Mouse (Mus musculus) embryo, embryonic 11 days (tissue): Measurements from ENCODE around the gene E2f6.

Experiments
- DNase-seq: peaks from one replicate; pipeline ENCODE4 v3.0.0-alpha.2; 2015

Gene E2f6

GRCm38 (mm10) chr12:16810525-16811431 is at the start of gene E2f6:
TSS of gene E2f6 (plus strand) at chr12:16810963.
- DNase-seq, result peak; percentile 92

- no peak for DNase-seq
Measured at GRCm38 (mm10) chr12:16761461-16761860, 49.3 kb upstream of the E2f6 start.

- no peak for DNase-seq
Measured at GRCm38 (mm10) chr12:16763649-16764422, 46.9 kb upstream of the E2f6 start.

- no peak for DNase-seq
Measured at GRCm38 (mm10) chr12:16764776-16765445, 45.9 kb upstream of the E2f6 start.

- DNase-seq, result no peak
Measured at GRCm38 (mm10) chr12:16768251-16768650, 42.5 kb upstream of the E2f6 start.

- no peak for DNase-seq
Measured at GRCm38 (mm10) chr12:16768711-16769110, 42.1 kb upstream of the E2f6 start.

GRCm38 (mm10) chr12:16769601-16770165 is 41.1 kb upstream of the E2f6 start:
- DNase-seq, result no peak

- DNase-seq, result no peak
Measured at GRCm38 (mm10) chr12:16774605-16775004, 36.2 kb upstream of the E2f6 start.

- DNase-seq, result no peak
Measured at GRCm38 (mm10) chr12:16775351-16775750, 35.4 kb upstream of the E2f6 start.

- no peak for DNase-seq
Measured at GRCm38 (mm10) chr12:16778523-16778922, 32.2 kb upstream of the E2f6 start.

- DNase-seq, result no peak
Measured at GRCm38 (mm10) chr12:16779165-16779564, 31.6 kb upstream of the E2f6 start.

GRCm38 (mm10) chr12:16780320-16780719 is 30.4 kb upstream of the E2f6 start:
- DNase-seq, result no peak

- no peak for DNase-seq
Measured at GRCm38 (mm10) chr12:16781034-16781746, 29.6 kb upstream of the E2f6 start.

- no peak for DNase-seq
Measured at GRCm38 (mm10) chr12:16788600-16788999, 22.2 kb upstream of the E2f6 start.

- DNase-seq, result no peak
Measured at GRCm38 (mm10) chr12:16789199-16789598, 21.6 kb upstream of the E2f6 start.

GRCm38 (mm10) chr12:16789756-16790155 is 21.0 kb upstream of the E2f6 start:
- peak; percentile 80 for DNase-seq

GRCm38 (mm10) chr12:16790456-16790855 is 20.3 kb upstream of the E2f6 start:
- DNase-seq, result no peak

- DNase-seq, result no peak
Measured at GRCm38 (mm10) chr12:16793371-16793770, 17.4 kb upstream of the E2f6 start.

GRCm38 (mm10) chr12:16795781-16796180 is 15.0 kb upstream of the E2f6 start:
- no peak for DNase-seq

GRCm38 (mm10) chr12:16798894-16799293 is 11.9 kb upstream of the E2f6 start:
- peak; percentile 52 for DNase-seq

- no peak for DNase-seq
Measured at GRCm38 (mm10) chr12:16799928-16800258, 10.9 kb upstream of the E2f6 start.

- DNase-seq, result peak; percentile 84
Measured at GRCm38 (mm10) chr12:16800259-16800958, 10.4 kb upstream of the E2f6 start, which contains the start of gene Greb1. TSS of gene Greb1 (minus strand) at chr12:16800886.
